Mouse (Mus musculus): ENCODE measurements around the gene Ggcx.

DNA sequence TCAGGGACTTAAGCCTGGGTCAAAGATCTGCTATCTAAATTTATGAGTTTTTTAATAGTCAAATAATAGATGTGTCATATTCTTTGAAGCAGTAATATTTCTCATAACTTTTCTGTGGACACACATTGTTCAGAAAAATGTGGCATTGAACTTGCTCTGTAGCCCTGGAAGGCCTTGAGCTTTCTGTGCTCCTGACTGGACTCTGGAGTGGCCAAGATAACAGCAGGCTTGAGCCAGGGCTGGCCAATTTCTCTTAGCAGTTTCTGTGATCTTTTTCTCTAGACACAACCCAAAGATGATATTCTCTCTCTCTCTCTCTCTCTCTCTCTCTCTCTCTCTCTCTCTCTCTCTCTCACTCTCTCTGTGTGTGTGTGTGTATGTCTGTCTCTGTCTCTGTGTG, 30.9 kb downstream of the Ggcx start:
- TF ChIP-seq CTCF (IDR thresholded peaks at IDR 0.05; ENCODE audit: extremely low read depth, insufficient read depth, insufficient read length, insufficient replicate concordance) = no peak
- TF ChIP-seq POLR2A (IDR thresholded peaks at IDR 0.05; ENCODE audit: low read depth, low read length) = no peak
